Mouse (Mus musculus) ES-Bruce4 (cell line): ENCODE data around the gene Pepd.

ENCODE experiments used
- CTCF ChIP-seq: IDR thresholded peaks from one replicate; pipeline ENCODE4 v1.8.1; 2011; ENCODE audit warnings: low read depth, low read length
- POLR2A ChIP-seq: IDR thresholded peaks from one replicate; pipeline ENCODE4 v1.8.1; 2011; ENCODE audit warnings: low read length; ENCODE audit not compliant: insufficient read depth

GRCm38 (mm10) chr7:35028559-35028958, 116.4 kb downstream of the Pepd start:
- TF ChIP-seq POLR2A (no peak), CTCF (no peak)
